Mouse (Mus musculus): ENCODE results near the gene Sowahd. TPM values are rescaled to one million over a fixed set of nuclear protein-coding genes. Genes with fewer than 3 reads are reported as not detected.
"Not testable (repeated sequence)": the region's sequence is repeated elsewhere in the genome, so short reads cannot be mapped to it uniquely, and the experiment has no call there.

Gene Sowahd
- polyA plus RNA-seq, 1 experiment from 2014 or later = 0.35 TPM

DNA sequence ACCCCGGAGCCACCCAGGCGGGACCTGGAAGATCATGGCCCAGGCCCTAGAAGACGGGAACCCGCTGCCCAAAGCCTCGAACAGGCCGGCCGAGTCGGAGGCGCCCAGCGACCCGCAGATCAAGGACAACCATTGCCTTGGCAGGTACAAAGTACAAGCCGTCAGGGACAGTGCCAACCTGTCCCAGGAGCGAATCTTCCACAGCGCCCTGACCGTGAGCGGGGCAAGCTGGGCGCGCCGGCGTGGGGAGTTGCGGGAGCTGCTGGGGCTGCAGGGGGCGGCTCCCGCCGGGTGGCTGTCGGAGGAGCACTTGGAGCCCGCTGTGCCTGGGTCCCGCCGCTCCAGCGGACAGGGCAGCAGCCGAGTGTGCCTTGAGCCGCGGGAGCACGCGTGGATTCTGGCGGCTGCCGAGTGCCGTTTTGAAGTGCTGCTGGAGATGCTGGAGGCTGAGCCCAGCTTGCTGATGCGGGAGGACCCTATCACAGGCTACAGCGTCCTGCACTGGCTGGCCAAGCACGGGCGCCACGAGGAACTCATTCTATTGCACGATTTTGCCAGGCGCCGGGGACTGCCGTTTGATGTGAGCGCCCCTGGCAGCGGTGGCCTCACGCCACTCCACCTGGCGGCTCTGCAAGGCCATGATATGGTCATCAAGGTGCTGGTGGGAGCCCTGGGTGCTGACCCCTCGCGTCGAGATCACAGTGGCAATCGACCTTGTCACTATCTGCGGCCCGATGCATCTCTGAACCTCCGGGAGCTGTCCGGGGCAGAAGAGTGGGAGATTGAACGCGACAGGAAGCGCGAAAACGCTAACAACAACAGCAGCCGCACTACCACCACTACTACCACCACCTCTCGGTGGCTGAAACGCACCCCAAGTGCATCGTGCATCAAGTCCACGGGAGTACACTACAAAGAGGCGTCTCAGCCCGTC is 512 bp downstream of the Sowahd start:
- H3K27ac ChIP-seq (replicated peaks; ENCODE audit: low read depth, low read length) = no peak overlapping the region
- H3K4me1 ChIP-seq (ENCODE audit: control insufficient read depth, insufficient read depth, low read length) = no peaks in the 10 kb centered on the region
- peak overlapping the region; percentile 36 for H3K4me3 ChIP-seq (ENCODE audit: low read depth, low read length)
- DNase-seq (ENCODE audit: low spot score) (no peak), ATAC-seq (ENCODE audit: low read depth) (no peak)
- no peaks in the 10 kb centered on the region for H3K36me3 ChIP-seq (ENCODE audit: control insufficient read depth, insufficient read depth, low read length)
- no peak overlapping the region for H3K9ac ChIP-seq (ENCODE audit: low read depth, low read length)
- H3K9me3 ChIP-seq (ENCODE audit: control insufficient read depth, low read length) = no peaks in the 10 kb centered on the region
- 18% methylated on average over 46 of the region's 70 CpGs for WGBS
- peaks cover 63% of the 10 kb centered on the region for H3K27me3 ChIP-seq (replicated peaks; ENCODE audit: control insufficient read depth, insufficient read depth, low read length)
- H3K4me2 ChIP-seq (ENCODE audit: low read depth, low read length) = peak overlapping the region; percentile 56

DNA sequence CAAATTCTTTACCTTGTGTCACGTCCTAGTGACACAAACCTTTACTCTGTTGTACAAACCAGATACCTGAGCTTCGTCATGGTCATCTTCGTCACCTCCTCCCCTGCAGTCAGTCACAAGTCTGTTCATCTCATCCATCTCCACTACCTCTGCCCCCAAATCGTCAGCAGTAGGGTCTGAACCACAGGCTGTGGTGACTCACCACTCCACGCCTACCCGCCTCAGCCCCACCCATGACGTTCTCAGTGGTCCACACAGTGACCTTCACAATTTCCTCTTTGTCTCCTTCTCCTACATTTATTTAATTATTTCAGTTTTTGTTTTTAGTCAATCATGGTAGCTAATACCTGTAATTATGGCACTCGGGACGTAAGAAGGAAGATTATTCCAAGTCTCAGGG is 15.3 kb downstream of the Sowahd start:
- Histone ChIP-seq H3K9ac (ENCODE audit: low read depth, low read length) (no peak overlapping the region), H3K4me2 (ENCODE audit: low read depth, low read length) (no peak overlapping the region), H3K27ac (replicated peaks; ENCODE audit: low read depth, low read length) (no peak overlapping the region), H3K9me3 (ENCODE audit: control insufficient read depth, low read length) (no peaks in the 10 kb centered on the region), H3K27me3 (replicated peaks; ENCODE audit: control insufficient read depth, insufficient read depth, low read length) (no peaks in the 10 kb centered on the region), H3K36me3 (ENCODE audit: control insufficient read depth, insufficient read depth, low read length) (no peaks in the 10 kb centered on the region), H3K4me3 (ENCODE audit: low read depth, low read length) (no peak overlapping the region), H3K4me1 (ENCODE audit: control insufficient read depth, insufficient read depth, low read length) (no peaks in the 10 kb centered on the region)
- 76% methylated on average over 9 of the region's 9 CpGs for WGBS
- ATAC-seq (ENCODE audit: low read depth) = no peak
- no peak for DNase-seq (ENCODE audit: low spot score)

DNA sequence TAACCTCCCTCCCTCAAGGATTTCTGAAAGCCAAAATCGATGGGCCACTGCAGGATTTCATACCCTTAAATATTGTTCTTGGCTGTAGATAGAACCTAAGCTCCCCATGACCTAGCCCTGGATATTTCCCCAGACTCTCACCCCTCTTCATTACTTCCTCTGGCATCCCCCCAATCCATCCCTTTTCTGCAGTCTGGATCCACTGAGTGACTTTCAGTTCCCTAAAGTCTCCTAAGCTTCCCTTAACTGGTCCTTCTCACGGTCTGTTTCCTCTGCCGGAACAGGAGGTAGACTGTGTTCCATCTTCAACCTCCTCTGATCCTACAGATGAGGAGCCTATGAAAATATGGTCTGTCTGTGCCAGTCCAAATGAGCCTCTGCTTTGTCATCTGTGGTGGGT is 18.7 kb downstream of the Sowahd start:
- ATAC-seq (ENCODE audit: low read depth) (no peak), DNase-seq (ENCODE audit: low spot score) (no peak)
- H3K9ac ChIP-seq (ENCODE audit: low read depth, low read length) = no peak overlapping the region
- H3K27me3 ChIP-seq (replicated peaks; ENCODE audit: control insufficient read depth, insufficient read depth, low read length) = no peaks in the 10 kb centered on the region
- no peaks in the 10 kb centered on the region for H3K36me3 ChIP-seq (ENCODE audit: control insufficient read depth, insufficient read depth, low read length)
- WGBS = 91% methylated on average over 3 of the region's 3 CpGs
- no peaks in the 10 kb centered on the region for H3K9me3 ChIP-seq (ENCODE audit: control insufficient read depth, low read length)
- H3K4me3 ChIP-seq (ENCODE audit: low read depth, low read length) = no peak overlapping the region
- no peak overlapping the region for H3K4me2 ChIP-seq (ENCODE audit: low read depth, low read length)
- H3K27ac ChIP-seq (replicated peaks; ENCODE audit: low read depth, low read length) = no peak overlapping the region
- no peaks in the 10 kb centered on the region for H3K4me1 ChIP-seq (ENCODE audit: control insufficient read depth, insufficient read depth, low read length)

DNA sequence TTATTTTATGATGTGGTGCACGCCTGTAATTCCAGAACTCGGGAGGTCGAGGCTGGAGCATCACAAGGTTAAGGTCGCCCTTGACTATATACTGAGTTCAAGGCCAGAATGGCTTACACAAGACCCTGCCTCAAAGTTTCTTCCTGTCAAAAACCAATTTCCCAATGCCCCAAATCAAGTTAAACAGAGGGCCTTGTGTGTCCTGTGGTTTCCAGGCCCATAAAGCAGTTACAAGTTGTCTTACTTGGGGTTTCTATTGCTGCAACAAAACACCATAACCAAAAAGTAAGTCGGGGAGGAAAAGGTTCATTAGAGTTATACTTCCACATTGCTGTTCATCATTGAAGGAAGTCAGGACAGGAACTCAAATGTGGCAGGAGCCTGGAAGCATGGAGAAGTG is 20.1 kb downstream of the Sowahd start:
- ATAC-seq (ENCODE audit: low read depth) (no peak), DNase-seq (ENCODE audit: low spot score) (no peak)
- H3K9me3 ChIP-seq (ENCODE audit: control insufficient read depth, low read length) = no peaks in the 10 kb centered on the region
- H3K27ac ChIP-seq (replicated peaks; ENCODE audit: low read depth, low read length) = no peak overlapping the region
- 73% methylated on average over 5 of the region's 5 CpGs for WGBS
- no peaks in the 10 kb centered on the region for H3K4me1 ChIP-seq (ENCODE audit: control insufficient read depth, insufficient read depth, low read length)
- H3K9ac ChIP-seq (ENCODE audit: low read depth, low read length) = no peak overlapping the region
- no peak overlapping the region for H3K4me3 ChIP-seq (ENCODE audit: low read depth, low read length)
- no peaks in the 10 kb centered on the region for H3K36me3 ChIP-seq (ENCODE audit: control insufficient read depth, insufficient read depth, low read length)
- H3K27me3 ChIP-seq (replicated peaks; ENCODE audit: control insufficient read depth, insufficient read depth, low read length) = no peaks in the 10 kb centered on the region
- H3K4me2 ChIP-seq (ENCODE audit: low read depth, low read length) = no peak overlapping the region

DNA sequence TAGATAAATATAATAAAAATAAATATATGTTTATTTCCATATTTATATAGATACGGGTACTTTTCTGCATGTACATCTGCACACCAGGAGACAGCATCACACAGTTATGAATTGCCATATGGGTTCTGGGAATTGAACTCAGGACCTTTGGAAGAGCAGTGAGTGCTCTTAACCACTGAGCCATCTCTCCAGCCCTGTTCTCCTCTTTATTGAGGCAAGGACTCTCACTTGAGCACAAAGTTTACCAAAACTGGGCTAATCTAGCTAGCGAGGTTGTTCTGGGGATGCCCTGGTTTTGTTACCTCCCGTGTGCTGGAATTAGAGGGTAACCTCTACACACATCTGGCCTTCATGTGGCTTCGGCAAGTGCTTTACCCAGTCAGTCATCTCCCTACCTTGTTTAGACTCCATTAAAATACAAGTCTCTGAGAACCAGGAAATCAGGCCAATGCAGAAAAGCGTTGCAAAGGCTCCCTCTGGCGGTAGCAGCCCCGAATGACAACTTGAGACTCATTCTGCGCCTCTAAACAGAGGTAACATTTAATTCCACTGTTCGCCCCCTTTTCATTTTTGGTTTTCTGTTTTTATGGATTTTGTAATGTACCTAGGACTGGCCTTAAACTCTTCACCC is 25.7 kb downstream of the Sowahd start:
- no peak overlapping the region for H3K4me3 ChIP-seq (ENCODE audit: low read depth, low read length)
- 34% methylated on average over 9 of the region's 9 CpGs for WGBS
- H3K9me3 ChIP-seq (ENCODE audit: control insufficient read depth, low read length) = no peaks in the 10 kb centered on the region
- 0 out of 2 replicates have a peak, but pooled peaks have one; percentile 37 for ATAC-seq (ENCODE audit: low read depth)
- no peak overlapping the region for H3K4me2 ChIP-seq (ENCODE audit: low read depth, low read length)
- H3K9ac ChIP-seq (ENCODE audit: low read depth, low read length) = no peak overlapping the region
- H3K36me3 ChIP-seq (ENCODE audit: control insufficient read depth, insufficient read depth, low read length) = no peaks in the 10 kb centered on the region
- no peak overlapping the region for H3K27ac ChIP-seq (replicated peaks; ENCODE audit: low read depth, low read length)
- no peaks in the 10 kb centered on the region for H3K4me1 ChIP-seq (ENCODE audit: control insufficient read depth, insufficient read depth, low read length)
- peak; percentile 32 for DNase-seq (ENCODE audit: low spot score)
- no peaks in the 10 kb centered on the region for H3K27me3 ChIP-seq (replicated peaks; ENCODE audit: control insufficient read depth, insufficient read depth, low read length)

DNA sequence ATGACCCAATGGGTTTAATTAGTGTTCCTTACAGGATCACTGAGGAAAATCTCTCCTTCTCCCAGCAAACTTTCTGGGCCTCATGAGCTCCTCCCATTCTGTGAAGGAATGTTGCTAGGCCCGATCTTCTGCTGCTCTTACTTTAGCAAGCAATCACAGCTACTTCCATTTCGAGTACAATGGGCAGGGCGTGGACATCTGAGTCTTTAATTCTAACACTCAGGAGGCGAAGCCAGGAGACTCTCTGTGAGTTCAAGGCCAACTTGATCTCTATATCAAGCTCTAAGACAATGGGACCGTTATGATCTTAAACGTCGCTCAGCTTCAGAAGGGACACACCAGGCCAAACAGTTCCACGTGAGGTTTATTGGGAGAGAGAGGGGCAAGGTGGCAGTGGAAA is 28.0 kb downstream of the Sowahd start:
- Histone ChIP-seq H3K9ac (ENCODE audit: low read depth, low read length) (no peak overlapping the region), H3K9me3 (ENCODE audit: control insufficient read depth, low read length) (no peaks in the 10 kb centered on the region), H3K4me1 (ENCODE audit: control insufficient read depth, insufficient read depth, low read length) (no peaks in the 10 kb centered on the region), H3K27ac (replicated peaks; ENCODE audit: low read depth, low read length) (no peak overlapping the region), H3K4me2 (ENCODE audit: low read depth, low read length) (no peak overlapping the region), H3K4me3 (ENCODE audit: low read depth, low read length) (no peak overlapping the region), H3K27me3 (replicated peaks; ENCODE audit: control insufficient read depth, insufficient read depth, low read length) (no peaks in the 10 kb centered on the region), H3K36me3 (ENCODE audit: control insufficient read depth, insufficient read depth, low read length) (peaks cover 5% of the 10 kb centered on the region; the same call in 1 of the 2 replicates)
- ATAC-seq (ENCODE audit: low read depth) = no peak
- peak; percentile 32 for DNase-seq (ENCODE audit: low spot score)
- 72% methylated on average over 8 of the region's 8 CpGs for WGBS

DNA sequence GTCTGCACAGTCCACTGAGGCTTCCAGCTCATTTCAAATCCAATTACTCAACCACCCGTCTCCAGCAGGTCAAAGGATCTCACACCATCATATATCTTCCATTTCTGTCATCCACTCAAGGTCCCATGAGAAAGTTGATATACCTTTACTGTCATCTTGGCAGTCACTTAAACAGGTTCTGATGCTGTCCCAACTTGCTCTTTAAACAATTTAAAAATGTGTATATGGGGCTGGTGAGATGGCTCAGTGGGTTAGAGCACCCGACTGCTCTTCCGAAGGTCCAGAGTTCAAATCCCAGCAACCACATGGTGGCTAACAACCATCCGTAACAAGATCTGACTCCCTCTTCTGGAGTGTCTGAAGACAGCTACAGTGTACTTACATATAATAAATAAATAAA is 31.7 kb downstream of the Sowahd start:
- not testable (repeated sequence) for H3K9ac ChIP-seq (ENCODE audit: low read depth, low read length); H3K27me3 ChIP-seq (replicated peaks; ENCODE audit: control insufficient read depth, insufficient read depth, low read length); H3K4me1 ChIP-seq (ENCODE audit: control insufficient read depth, insufficient read depth, low read length); H3K27ac ChIP-seq (replicated peaks; ENCODE audit: low read depth, low read length); DNase-seq (ENCODE audit: low spot score); H3K4me2 ChIP-seq (ENCODE audit: low read depth, low read length); H3K4me3 ChIP-seq (ENCODE audit: low read depth, low read length); H3K9me3 ChIP-seq (ENCODE audit: control insufficient read depth, low read length); ATAC-seq (ENCODE audit: low read depth)
- H3K36me3 ChIP-seq (ENCODE audit: control insufficient read depth, insufficient read depth, low read length) = peaks cover 12% of the 10 kb centered on the region
- WGBS = 57% methylated on average over 3 of the region's 4 CpGs

DNA sequence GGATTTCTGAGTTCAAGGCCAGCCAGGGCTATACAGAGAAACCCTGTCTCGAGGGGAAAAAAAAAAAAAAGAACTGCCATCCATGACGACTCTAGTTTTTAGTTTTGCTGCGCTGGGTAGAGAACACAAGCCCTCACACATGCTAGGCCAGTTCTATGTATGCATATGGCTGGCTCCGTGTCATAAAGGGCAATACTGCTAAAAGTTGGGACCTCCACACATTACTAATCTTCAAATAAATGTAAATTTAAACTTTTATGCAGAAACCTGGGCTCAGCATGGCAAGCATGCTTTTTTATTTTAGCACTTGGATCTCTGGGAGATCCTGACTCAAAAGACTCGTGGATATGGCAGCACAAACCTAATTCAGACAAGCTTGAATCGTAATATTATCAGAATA is 32.5 kb downstream of the Sowahd start:
- DNase-seq (ENCODE audit: low spot score) (no peak), ATAC-seq (ENCODE audit: low read depth) (no peak)
- Histone ChIP-seq H3K9ac (ENCODE audit: low read depth, low read length) (no peak overlapping the region), H3K36me3 (ENCODE audit: control insufficient read depth, insufficient read depth, low read length) (peaks cover 12% of the 10 kb centered on the region), H3K4me3 (ENCODE audit: low read depth, low read length) (no peak overlapping the region), H3K4me2 (ENCODE audit: low read depth, low read length) (no peak overlapping the region), H3K27ac (replicated peaks; ENCODE audit: low read depth, low read length) (no peak overlapping the region), H3K9me3 (ENCODE audit: control insufficient read depth, low read length) (no peaks in the 10 kb centered on the region), H3K27me3 (replicated peaks; ENCODE audit: control insufficient read depth, insufficient read depth, low read length) (no peaks in the 10 kb centered on the region), H3K4me1 (ENCODE audit: control insufficient read depth, insufficient read depth, low read length) (no peaks in the 10 kb centered on the region)
- 62% methylated on average over 6 of the region's 6 CpGs for WGBS
